Mouse (Mus musculus): Measurements from ENCODE around the gene Mrtfa. TPM values are rescaled to one million over a fixed set of nuclear protein-coding genes. Genes with fewer than 3 reads are reported as not detected.

Mrtfa gene
- polyA plus RNA-seq, 1 experiment from 2014 or later: 26.2 TPM

GRCm38 (mm10) chr15:81172259-81172658, 18.3 kb downstream of the Mrtfa start:
- Histone ChIP-seq H3K9me3 (replicated peaks; ENCODE audit: control insufficient read depth, low read length) (no peaks in the 10 kb centered on the region), H3K27me3 (ENCODE audit: control insufficient read depth, insufficient read depth, low read length) (no peaks in the 10 kb centered on the region), H3K27ac (ENCODE audit: low read length) (no peak overlapping the region), H3K36me3 (ENCODE audit: control insufficient read depth, insufficient read depth, low read length) (0 out of 2 replicates have a peak, but pooled peaks cover 3% of the 10 kb centered on the region), H3K4me1 (ENCODE audit: control insufficient read depth, insufficient read depth, low read length) (peaks cover 30% of the 10 kb centered on the region), H3K4me3 (replicated peaks; ENCODE audit: low read length) (no peak overlapping the region), H3K4me2 (ENCODE audit: low read depth, low read length) (no peak overlapping the region), H3K9ac (ENCODE audit: low read length) (no peak overlapping the region)
- ATAC-seq (ENCODE audit: insufficient read depth, low FRiP score): no peak
- 86% methylated on average over 8 of the region's 8 CpGs for WGBS

GRCm38 (mm10) chr15:81168735-81169134, 21.8 kb downstream of the Mrtfa start:
- H3K9ac ChIP-seq (ENCODE audit: low read length): no peak overlapping the region
- H3K4me1 ChIP-seq (ENCODE audit: control insufficient read depth, insufficient read depth, low read length): peaks cover 25% of the 10 kb centered on the region
- H3K36me3 ChIP-seq (ENCODE audit: control insufficient read depth, insufficient read depth, low read length): 0 out of 2 replicates have a peak, but pooled peaks cover 3% of the 10 kb centered on the region
- no peak for ATAC-seq (ENCODE audit: insufficient read depth, low FRiP score)
- H3K4me2 ChIP-seq (ENCODE audit: low read depth, low read length): no peak overlapping the region
- no peak overlapping the region for H3K4me3 ChIP-seq (replicated peaks; ENCODE audit: low read length)
- no peaks in the 10 kb centered on the region for H3K27me3 ChIP-seq (ENCODE audit: control insufficient read depth, insufficient read depth, low read length)
- 35% methylated on average over 6 of the region's 6 CpGs for WGBS
- peak overlapping the region; percentile 56; the same call in 1 of the 2 replicates for H3K27ac ChIP-seq (ENCODE audit: low read length)
- no peaks in the 10 kb centered on the region for H3K9me3 ChIP-seq (replicated peaks; ENCODE audit: control insufficient read depth, low read length)

- Histone ChIP-seq H3K27ac (ENCODE audit: low read length) (peak overlapping the region; percentile 46; the same call in 1 of the 2 replicates), H3K9me3 (replicated peaks; ENCODE audit: control insufficient read depth, low read length) (no peaks in the 10 kb centered on the region), H3K4me3 (replicated peaks; ENCODE audit: low read length) (no peak overlapping the region), H3K4me2 (ENCODE audit: low read depth, low read length) (no peak overlapping the region), H3K27me3 (ENCODE audit: control insufficient read depth, insufficient read depth, low read length) (no peaks in the 10 kb centered on the region), H3K36me3 (ENCODE audit: control insufficient read depth, insufficient read depth, low read length) (0 out of 2 replicates have a peak, but pooled peaks cover 3% of the 10 kb centered on the region), H3K9ac (ENCODE audit: low read length) (no peak overlapping the region), H3K4me1 (ENCODE audit: control insufficient read depth, insufficient read depth, low read length) (peaks cover 25% of the 10 kb centered on the region)
- no peak for ATAC-seq (ENCODE audit: insufficient read depth, low FRiP score)
- 75% methylated on average over 10 of the region's 10 CpGs for WGBS
Measured at GRCm38 (mm10) chr15:81167831-81168230, 22.7 kb downstream of the Mrtfa start.

- Histone ChIP-seq H3K4me2 (ENCODE audit: low read depth, low read length) (no peak overlapping the region), H3K27ac (ENCODE audit: low read length) (no peak overlapping the region), H3K9ac (ENCODE audit: low read length) (no peak overlapping the region), H3K9me3 (replicated peaks; ENCODE audit: control insufficient read depth, low read length) (no peaks in the 10 kb centered on the region), H3K4me3 (replicated peaks; ENCODE audit: low read length) (no peak overlapping the region), H3K36me3 (ENCODE audit: control insufficient read depth, insufficient read depth, low read length) (0 out of 2 replicates have a peak, but pooled peaks cover 3% of the 10 kb centered on the region), H3K4me1 (ENCODE audit: control insufficient read depth, insufficient read depth, low read length) (peaks cover 25% of the 10 kb centered on the region), H3K27me3 (ENCODE audit: control insufficient read depth, insufficient read depth, low read length) (no peaks in the 10 kb centered on the region)
- WGBS: 91% methylated on average over 5 of the region's 5 CpGs
- no peak for ATAC-seq (ENCODE audit: insufficient read depth, low FRiP score)
Measured at GRCm38 (mm10) chr15:81166291-81166690, 24.3 kb downstream of the Mrtfa start.

GRCm38 (mm10) chr15:81164560-81165310, 25.8 kb downstream of the Mrtfa start:
- 0 out of 2 replicates have a peak overlapping the region, but pooled peaks have one; percentile 10 for H3K4me2 ChIP-seq (ENCODE audit: low read depth, low read length)
- 42% methylated on average over 9 of the region's 9 CpGs for WGBS
- H3K4me3 ChIP-seq (replicated peaks; ENCODE audit: low read length): no peak overlapping the region
- H3K27ac ChIP-seq (ENCODE audit: low read length): peak overlapping the region; percentile 59
- peaks cover 27% of the 10 kb centered on the region for H3K4me1 ChIP-seq (ENCODE audit: control insufficient read depth, insufficient read depth, low read length)
- no peak overlapping the region for H3K9ac ChIP-seq (ENCODE audit: low read length)
- H3K27me3 ChIP-seq (ENCODE audit: control insufficient read depth, insufficient read depth, low read length): no peaks in the 10 kb centered on the region
- H3K9me3 ChIP-seq (replicated peaks; ENCODE audit: control insufficient read depth, low read length): no peaks in the 10 kb centered on the region
- H3K36me3 ChIP-seq (ENCODE audit: control insufficient read depth, insufficient read depth, low read length): no peaks in the 10 kb centered on the region
- ATAC-seq (ENCODE audit: insufficient read depth, low FRiP score): no peak; the same call in 1 of the 2 replicates

- H3K9me3 ChIP-seq (replicated peaks; ENCODE audit: control insufficient read depth, low read length): no peaks in the 10 kb centered on the region
- H3K27me3 ChIP-seq (ENCODE audit: control insufficient read depth, insufficient read depth, low read length): no peaks in the 10 kb centered on the region
- no peak overlapping the region for H3K27ac ChIP-seq (ENCODE audit: low read length)
- no peak overlapping the region for H3K4me3 ChIP-seq (replicated peaks; ENCODE audit: low read length)
- no peaks in the 10 kb centered on the region for H3K36me3 ChIP-seq (ENCODE audit: control insufficient read depth, insufficient read depth, low read length)
- H3K4me1 ChIP-seq (ENCODE audit: control insufficient read depth, insufficient read depth, low read length): peaks cover 19% of the 10 kb centered on the region
- no peak for ATAC-seq (ENCODE audit: insufficient read depth, low FRiP score)
- H3K9ac ChIP-seq (ENCODE audit: low read length): no peak overlapping the region
- WGBS: 29% methylated on average over 3 of the region's 3 CpGs
- H3K4me2 ChIP-seq (ENCODE audit: low read depth, low read length): no peak overlapping the region
Measured at GRCm38 (mm10) chr15:81161571-81161970, 29.0 kb downstream of the Mrtfa start.

GRCm38 (mm10) chr15:81160677-81161076, 29.9 kb downstream of the Mrtfa start:
- Histone ChIP-seq H3K4me1 (ENCODE audit: control insufficient read depth, insufficient read depth, low read length) (peaks cover 19% of the 10 kb centered on the region), H3K4me2 (ENCODE audit: low read depth, low read length) (no peak overlapping the region), H3K4me3 (replicated peaks; ENCODE audit: low read length) (no peak overlapping the region), H3K27ac (ENCODE audit: low read length) (no peak overlapping the region), H3K9me3 (replicated peaks; ENCODE audit: control insufficient read depth, low read length) (no peaks in the 10 kb centered on the region), H3K27me3 (ENCODE audit: control insufficient read depth, insufficient read depth, low read length) (no peaks in the 10 kb centered on the region), H3K36me3 (ENCODE audit: control insufficient read depth, insufficient read depth, low read length) (no peaks in the 10 kb centered on the region), H3K9ac (ENCODE audit: low read length) (no peak overlapping the region)
- no peak for ATAC-seq (ENCODE audit: insufficient read depth, low FRiP score)
- 62% methylated on average over 4 of the region's 4 CpGs for WGBS

GRCm38 (mm10) chr15:81159212-81159611, 31.3 kb downstream of the Mrtfa start:
- Histone ChIP-seq H3K4me1 (ENCODE audit: control insufficient read depth, insufficient read depth, low read length) (peaks cover 22% of the 10 kb centered on the region), H3K27ac (ENCODE audit: low read length) (peak overlapping the region; percentile 69; the same call in 1 of the 2 replicates), H3K9ac (ENCODE audit: low read length) (no peak overlapping the region), H3K4me3 (replicated peaks; ENCODE audit: low read length) (no peak overlapping the region), H3K4me2 (ENCODE audit: low read depth, low read length) (no peak overlapping the region), H3K36me3 (ENCODE audit: control insufficient read depth, insufficient read depth, low read length) (no peaks in the 10 kb centered on the region), H3K9me3 (replicated peaks; ENCODE audit: control insufficient read depth, low read length) (no peaks in the 10 kb centered on the region), H3K27me3 (ENCODE audit: control insufficient read depth, insufficient read depth, low read length) (no peaks in the 10 kb centered on the region)
- 58% methylated on average over 7 of the region's 7 CpGs for WGBS
- ATAC-seq (ENCODE audit: insufficient read depth, low FRiP score): no peak

GRCm38 (mm10) chr15:81158517-81159120, 31.9 kb downstream of the Mrtfa start:
- 0 out of 2 replicates have a peak, but pooled peaks have one; percentile 17 for ATAC-seq (ENCODE audit: insufficient read depth, low FRiP score)
- Histone ChIP-seq H3K4me2 (ENCODE audit: low read depth, low read length) (no peak overlapping the region), H3K4me3 (replicated peaks; ENCODE audit: low read length) (no peak overlapping the region), H3K27me3 (ENCODE audit: control insufficient read depth, insufficient read depth, low read length) (no peaks in the 10 kb centered on the region), H3K9ac (ENCODE audit: low read length) (no peak overlapping the region), H3K9me3 (replicated peaks; ENCODE audit: control insufficient read depth, low read length) (no peaks in the 10 kb centered on the region), H3K27ac (ENCODE audit: low read length) (peak overlapping the region; percentile 69; the same call in 1 of the 2 replicates), H3K4me1 (ENCODE audit: control insufficient read depth, insufficient read depth, low read length) (peaks cover 19% of the 10 kb centered on the region), H3K36me3 (ENCODE audit: control insufficient read depth, insufficient read depth, low read length) (no peaks in the 10 kb centered on the region)
- 70% methylated on average over 7 of the region's 7 CpGs for WGBS
